Mouse (Mus musculus): ENCODE measurements around the gene Clpsl2.

GRCm38 (mm10) chr17:28530506-28530905 is 18.7 kb upstream of the Clpsl2 start, which contains the start of gene Armc12:
- TF ChIP-seq CTCF (IDR thresholded peaks at IDR 0.05; ENCODE audit: extremely low read depth, insufficient read depth, low read length) (no peak), POLR2A (IDR thresholded peaks at IDR 0.05; ENCODE audit: extremely low read depth, insufficient read depth, low read length) (no peak)
